Mouse (Mus musculus) v-Abl transformed pro-B cells (cell line): ENCODE results near the gene Ist1.

Experiments used
- in situ Hi-C, 2 experiments: fragments of 400-800 bp; cut with MboI; formaldehyde crosslinking; loops; one replicate each; pipeline ENCODE4 v1.15.1; 2025; ENCODE audit not compliant: unreplicated experiment in 2 of 2

Ist1 gene

DNA sequence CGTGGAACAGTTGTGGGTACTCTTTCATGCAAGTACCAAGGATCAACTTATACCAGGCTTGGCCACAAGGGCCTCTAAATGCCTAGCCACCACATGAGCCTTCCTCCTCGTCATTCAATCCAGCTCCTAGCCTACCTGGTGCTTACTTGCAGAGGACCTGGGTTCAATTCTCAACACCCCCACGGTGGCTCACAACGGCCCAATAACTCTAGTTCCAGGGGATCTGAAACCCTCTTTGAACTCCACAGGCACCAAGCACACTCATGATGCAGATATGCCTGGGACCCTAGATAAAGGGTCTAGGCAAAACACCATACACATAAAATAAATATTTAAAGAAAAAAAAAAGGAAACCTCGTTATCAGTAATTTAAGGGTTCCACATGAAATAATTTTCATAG, 1.3 kb downstream of the Ist1 start:
- in situ Hi-C loops = loop anchor here in 1 of 2 experiments (5.0 kb wide), 1 partner anchor 79 kb away; the partner anchor contains the start of gene Pkd1l3

DNA sequence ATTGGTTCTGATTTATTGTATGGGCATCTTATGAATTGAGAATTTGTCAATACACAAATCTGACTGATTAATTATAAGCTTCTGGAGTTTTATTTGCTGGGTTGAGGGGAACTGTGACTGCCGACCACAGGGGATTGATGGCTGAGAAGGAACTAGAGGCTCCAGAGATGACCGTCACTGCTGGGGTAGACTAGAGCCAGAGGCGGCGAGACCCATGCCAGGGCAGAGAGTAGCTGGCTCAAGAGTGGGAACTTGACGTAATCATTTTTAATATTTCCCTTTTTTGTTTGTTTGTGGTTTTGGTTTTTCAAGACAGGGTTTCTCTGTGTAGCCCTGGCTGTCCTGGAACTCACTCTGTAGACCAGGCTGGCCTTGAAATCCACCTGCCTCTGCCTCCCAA, 5.8 kb downstream of the Ist1 start:
- in situ Hi-C loops = no loop called here

DNA sequence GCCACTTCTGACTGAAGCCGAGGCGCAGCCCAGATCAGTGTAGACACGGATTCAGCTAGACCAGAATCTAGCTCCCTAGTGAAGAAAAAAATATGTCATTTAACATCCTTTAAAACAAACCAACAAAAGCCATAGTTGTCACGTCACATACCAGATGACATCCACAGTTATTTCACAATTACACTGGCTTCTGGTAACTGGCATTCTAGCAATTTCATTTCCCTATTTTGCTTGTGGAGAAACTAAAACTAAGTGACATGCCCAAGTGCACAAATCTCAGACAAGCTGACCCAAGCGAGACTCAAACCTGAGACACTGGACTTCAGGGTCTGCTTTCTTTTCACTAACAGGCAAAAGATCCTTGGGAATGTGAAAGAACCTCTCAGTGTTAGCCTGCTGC, 10.9 kb downstream of the Ist1 start:
- in situ Hi-C loops = no loop called here

DNA sequence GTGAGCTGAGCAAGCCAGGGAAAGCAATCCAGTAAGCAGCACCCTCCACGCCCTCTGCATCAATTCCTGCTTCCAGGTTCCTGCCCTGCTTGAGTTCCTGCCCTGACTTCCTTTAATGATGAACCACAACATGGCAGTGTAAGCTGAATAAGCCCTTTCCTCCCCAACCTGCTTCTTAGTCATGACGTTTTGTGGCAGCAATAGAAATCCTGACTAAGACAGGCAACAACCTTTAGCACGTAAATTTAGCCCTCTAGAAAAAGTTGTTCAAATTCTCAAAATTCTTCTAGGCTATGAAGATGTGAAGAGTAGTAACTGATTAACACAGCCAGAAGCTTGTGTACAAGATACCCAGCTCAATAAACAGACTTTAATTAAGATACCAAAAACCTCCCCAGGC, 11.5 kb downstream of the Ist1 start:
- in situ Hi-C loops = no loop called here

DNA sequence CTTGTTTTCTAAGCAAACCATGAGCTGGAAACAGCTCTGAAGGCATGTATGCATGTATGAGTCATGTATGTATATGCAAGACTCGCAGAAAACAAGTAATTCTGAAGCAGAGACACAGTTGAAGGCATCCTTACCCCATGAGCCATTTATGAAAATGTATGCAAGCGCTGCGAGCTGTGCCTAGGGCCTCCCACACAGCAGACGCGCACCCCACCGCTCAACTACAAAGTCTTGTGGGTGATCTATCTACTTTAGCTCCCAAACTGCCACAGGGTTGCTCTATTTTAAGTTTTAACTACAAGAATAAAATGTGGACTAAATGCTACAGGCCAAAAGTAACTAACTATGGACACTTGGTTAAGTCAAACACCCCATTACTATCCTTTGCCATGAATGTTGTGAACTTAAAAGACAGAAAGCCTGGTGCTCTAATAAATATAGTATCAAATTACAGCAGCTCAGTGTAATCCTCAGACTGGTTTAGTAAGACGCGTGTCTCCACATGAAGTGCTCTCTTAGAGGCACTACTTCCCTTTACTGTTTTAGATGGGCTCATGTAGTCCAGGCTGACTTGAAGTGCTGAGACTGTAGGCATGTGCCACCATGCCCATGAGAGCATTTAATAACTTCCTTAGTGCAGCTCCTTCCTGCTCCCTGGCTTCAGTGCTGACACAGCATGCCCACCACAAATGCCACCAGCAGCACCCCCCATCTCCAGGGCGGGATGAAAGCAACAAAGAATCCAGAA, 17.0 kb downstream of the Ist1 start:
- in situ Hi-C loops = no loop called here

DNA sequence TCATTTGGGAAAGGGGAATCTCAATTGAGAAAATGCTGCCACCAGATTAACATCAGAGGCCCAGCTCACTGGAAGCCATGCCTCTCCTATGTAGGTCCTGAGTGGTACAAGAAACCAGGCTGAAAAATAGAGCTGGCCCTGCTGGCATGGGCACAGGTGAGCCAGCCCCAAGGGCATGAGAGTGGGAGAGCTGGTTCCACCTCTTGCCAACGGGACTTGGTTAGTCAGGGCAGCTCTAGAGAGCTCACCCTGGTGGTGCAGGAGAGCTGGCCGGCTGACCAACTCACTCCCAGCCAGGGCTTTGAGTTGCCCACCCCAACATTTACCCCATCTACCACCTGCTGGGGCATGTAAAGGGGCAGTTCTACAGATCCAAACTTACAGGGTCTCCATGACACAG, 19.5 kb downstream of the Ist1 start:
- in situ Hi-C loops = no loop called here

DNA sequence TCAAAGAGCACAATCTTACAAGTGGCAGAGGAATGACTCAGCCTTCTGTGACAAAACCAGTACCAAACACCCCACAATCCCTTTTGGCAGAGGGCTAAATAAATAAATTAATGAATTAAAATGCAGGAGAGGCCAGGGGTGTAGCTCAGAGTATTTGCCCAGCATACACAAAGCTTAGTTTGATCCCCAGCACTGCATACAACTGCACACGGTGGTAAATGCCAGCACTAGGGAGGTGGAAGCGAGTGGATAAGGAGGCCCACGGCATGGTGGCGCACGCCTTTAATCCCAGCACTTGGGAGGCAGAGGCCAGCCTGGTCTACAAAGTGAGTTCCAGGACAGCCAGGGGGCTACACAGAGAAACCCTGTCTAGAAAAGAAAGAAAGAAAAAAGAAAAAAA, 20.4 kb downstream of the Ist1 start:
- in situ Hi-C loops = no loop called here

DNA sequence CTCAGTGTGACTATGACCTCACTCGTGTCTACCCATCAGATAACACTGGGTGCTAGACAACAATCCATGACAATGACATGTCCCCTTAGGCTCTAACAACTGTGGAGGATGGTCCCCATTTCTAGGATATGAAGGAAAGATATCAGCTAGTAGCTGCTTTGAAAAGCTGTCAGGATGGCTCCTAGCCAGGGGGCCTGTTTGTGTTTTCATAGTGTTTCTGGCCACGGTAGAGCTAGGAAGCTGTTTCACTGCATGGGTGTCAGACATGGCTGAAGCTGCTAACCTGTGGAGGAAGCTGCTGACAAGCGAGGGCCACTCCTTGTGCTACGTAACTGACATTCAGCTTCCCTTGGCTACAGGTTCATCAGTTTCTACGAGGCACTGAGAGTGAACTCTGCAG, 26.4 kb downstream of the Ist1 start:
- in situ Hi-C loops = no loop called here

DNA sequence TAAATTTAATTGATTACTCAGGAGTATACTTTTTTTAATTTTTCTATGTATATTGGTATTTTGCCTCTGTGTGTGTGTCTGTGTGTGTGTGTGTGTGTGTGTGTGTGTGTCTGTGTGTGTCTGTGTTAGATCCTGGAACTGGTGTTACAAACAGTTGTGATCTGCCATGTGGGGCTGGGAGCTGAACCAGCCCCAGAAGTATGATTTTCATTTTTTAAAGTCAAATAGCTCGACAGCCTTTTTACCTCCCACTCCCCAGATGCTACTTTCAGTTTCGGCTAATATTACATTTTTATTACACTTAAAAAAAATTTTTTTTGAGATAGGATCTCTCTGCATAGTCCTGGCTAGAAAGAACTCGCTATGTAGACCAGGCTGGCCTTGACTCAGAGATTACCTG, 30.7 kb downstream of the Ist1 start:
- in situ Hi-C loops = no loop called here

DNA sequence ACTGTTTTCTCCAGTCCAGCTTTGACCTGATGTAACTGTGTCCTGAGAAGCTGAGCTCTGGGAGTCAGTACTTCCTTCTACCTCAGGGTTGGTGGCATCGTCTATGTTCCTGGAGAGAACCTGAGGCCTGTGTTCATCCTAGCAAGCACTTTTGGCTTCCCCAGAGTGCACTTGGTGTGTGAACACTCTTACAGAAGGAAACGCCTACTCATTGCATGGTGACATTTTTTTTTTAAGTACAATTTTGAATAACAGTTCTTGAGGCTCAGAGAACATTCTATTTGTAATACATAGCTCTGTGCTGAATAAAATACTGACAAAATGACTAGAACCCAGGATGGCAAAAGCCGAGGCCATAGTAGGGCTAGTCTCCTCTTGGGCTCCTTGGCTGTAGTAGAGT, 36.2 kb downstream of the Ist1 start:
- in situ Hi-C loops = no loop called here

DNA sequence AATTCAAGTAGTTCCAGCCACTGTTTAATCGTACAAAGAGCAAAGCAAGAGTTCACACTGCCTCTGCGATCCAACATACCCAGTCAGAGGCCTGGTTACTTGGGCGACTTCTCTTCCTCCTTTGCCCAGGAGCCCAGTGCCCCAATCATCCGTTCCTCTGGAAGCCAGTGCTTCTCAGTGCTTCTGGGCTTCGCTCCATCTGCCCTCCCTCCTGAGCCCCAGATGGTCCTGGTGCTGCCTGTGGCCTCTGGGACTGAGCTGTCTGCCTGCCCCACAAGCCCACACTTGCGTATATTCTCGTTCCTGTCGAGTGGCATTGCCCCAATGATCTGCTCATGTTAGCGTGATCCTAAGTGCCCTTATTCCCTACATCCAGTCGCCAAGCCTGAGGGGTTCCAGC, 42.3 kb downstream of the Ist1 start:
- in situ Hi-C loops = no loop called here

DNA sequence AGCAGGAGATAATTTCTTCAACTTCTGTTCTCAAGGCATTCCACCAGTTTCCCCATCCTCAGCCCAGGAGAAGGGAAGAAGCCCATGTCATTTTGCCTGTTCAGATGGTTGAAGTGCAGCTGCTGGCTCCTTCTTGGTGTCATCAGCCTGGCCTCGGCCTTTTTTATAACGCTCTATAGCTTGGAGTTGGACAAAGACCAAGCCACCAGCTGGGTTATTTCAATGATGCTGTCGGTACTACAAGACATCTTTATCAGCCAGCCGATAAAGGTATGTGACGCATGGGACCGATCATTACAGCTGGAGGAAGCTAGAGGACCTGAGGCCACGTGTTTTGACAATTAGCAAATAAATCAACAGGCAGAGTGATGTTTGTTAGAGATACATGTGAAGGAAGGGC, 44.6 kb downstream of the Ist1 start:
- in situ Hi-C loops = no loop called here

DNA sequence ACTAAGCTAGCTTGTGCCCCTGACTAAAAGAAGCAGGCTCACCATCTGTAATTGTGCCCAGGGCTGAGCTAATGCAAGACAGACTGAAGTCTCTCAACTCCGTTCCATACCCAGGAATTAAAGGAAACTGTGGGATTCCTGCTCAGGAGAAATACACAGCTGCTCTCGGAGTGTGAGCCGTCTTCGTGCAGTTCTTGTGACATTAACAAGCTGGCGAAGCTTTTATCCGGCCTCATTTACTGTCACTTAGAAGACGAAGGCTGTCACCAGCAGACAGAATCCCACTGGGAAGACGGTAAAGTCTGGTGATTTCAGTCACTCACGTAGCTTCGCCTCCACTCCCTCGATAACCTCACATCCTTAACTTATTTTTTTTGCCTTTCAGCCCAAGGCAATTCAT, 45.7 kb downstream of the Ist1 start:
- in situ Hi-C loops = no loop called here

DNA sequence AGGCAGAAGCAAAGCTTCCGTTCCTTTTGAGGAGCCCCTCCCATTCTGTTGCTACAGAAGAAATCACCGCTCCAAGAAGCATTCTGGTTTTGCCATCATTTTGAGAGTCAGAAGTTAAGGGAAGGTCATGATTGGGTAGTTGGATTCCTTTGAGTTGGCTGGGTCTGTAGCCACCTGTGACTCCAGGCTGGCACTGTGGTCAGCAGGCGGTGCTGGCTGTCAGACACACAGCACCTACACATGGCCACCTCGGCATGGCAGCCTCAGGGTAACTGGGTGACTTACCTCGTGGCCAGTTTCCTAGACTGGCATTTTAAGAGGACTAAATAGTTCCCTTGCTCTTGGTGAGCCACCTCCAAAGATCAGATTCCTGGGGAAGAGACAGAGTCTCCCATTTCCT, 51.8 kb downstream of the Ist1 start:
- in situ Hi-C loops = no loop called here

DNA sequence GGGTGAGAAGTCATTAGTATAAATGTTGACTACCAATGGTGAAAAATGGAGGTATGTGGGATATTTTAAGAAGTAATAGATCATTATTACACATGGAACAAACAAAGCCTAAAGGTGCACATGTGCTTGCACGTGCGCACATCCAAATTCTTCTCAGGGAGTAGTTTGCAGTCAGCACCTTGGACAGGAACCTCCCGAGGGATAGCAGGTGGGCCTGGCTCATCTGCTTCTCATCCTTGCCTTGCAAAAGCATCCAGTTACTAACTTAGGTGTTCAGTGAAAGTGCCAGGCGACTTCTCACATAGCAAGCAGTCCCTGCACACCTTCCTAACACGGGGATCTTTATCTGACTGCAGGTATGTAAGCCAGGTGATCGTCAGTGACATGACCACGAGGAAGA, 52.6 kb downstream of the Ist1 start:
- in situ Hi-C loops = no loop called here

DNA sequence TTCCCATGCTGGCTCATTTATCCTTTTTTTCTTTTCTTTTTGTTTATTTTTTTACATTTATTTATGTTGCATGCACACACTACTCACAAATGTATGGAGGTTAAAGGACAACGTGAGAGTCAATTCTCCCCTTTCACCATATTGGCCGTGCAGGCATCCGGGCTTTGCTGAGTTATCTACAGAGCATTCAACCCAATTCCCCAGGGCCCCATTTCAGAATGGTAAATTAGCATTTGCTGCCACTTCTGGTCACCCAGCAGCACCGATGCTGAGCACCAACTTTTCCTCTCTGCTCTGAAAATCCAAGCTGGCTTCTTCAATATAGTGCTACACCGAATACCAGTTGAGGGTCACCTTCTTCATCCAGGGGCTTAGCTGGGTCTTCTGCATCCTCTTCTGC, 54.2 kb downstream of the Ist1 start:
- in situ Hi-C loops = no loop called here

DNA sequence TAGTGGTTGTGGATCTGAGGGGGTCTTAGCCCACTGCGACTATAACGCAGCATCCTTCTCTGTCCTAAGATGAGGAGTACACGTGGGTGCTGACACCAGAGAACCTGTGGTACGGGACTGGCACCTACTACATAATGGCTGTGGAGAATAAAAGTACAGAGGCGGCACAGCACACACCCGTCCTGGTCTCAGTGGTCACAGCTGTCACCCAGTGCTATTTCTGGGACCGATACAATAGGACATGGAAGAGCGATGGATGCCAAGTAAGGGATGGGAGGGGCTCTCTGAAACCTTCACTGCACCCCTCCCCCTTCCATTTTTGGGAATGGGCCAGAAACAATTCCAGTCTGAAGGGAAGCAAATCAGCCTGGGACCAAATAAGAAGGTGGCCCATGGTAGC, 57.9 kb downstream of the Ist1 start:
- in situ Hi-C loops = no loop called here

DNA sequence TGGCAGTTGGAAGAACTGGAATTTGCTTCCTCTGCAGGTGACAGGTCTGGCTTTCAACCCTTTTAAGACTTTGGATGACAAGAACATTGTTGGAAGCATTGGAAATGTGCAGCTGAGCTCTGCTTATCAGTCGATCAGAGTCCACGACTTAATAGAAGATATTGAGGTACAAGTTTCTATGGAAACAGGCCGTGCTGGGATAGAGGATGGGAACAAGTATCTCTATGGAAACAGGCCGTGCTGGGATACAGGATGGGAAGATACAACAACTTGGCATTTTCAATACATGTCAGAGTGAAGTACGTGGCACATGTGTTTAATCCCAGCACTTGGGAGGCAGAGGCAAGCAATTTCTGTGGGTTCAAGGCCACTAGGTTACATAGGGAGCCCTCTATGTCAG, 60.6 kb downstream of the Ist1 start:
- in situ Hi-C loops = no loop called here

DNA sequence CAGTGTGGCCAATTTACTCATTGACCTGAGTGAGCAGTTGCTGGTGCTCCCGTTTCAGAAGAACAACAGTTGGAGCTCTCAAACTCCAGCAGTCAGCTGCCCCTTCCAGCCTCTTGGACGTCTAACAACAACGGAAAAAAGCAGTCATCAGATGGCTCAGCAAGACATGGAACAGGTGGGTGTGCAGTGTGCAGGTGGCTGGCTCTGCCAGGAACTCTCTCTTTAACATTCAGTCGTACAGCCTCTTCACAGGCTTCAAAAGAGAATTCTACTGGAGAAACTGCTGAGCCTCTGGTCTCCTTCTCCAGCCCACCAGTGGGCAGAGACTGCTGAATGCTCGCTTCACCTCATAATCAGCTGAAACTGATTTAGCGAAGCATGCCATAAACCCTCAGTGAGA, 64.4 kb downstream of the Ist1 start:
- in situ Hi-C loops = no loop called here
